ENCODE assay signal across 7 mouse cellular contexts in genomic region chr13:68298862-68299261, GRCm38 (mm10).
A peak's percentile ranks its signal among the peaks of the same experiment; 100 is the strongest.
DNase-seq lines count a peak whose midpoint lies in the region; TF ChIP-seq lines count a peak whose summit lies in the region.
"Not testable (repeated sequence)": the region's sequence is repeated elsewhere in the genome, so short reads cannot be mapped to it uniquely, and the experiment has no call there.

No protein-coding gene starts in this region.

- intact Hi-C loops in heart, postnatal 10 days (cut with DNase I), result not testable (repeated sequence)

- not testable (repeated sequence) for H3K36me3 ChIP-seq in liver, adult 2 months (ENCODE audit: control insufficient read depth, insufficient read depth, low read length)

- WGBS in liver, adult 2 months, result 56% methylated on average over 3 of the region's 7 CpGs

- H3K9ac ChIP-seq in liver, adult 2 months (ENCODE audit: low read depth, low read length), result not testable (repeated sequence)

- TF ChIP-seq POLR2A in liver, adult 2 months (IDR thresholded peaks at IDR 0.05; ENCODE audit: extremely low read depth, insufficient read depth, low read length), result not testable (repeated sequence)

- H3K4me1 ChIP-seq in liver, adult 2 months (ENCODE audit: control insufficient read depth, insufficient read depth, low read length), result not testable (repeated sequence)

- not testable (repeated sequence) for H3K79me2 ChIP-seq in liver, adult 2 months (ENCODE audit: control insufficient read depth, insufficient read depth, low read length)

- DNase-seq in adrenal gland, adult (ENCODE audit: inconsistent age in 2 of 2, low spot score in 1 of 2), result peak; percentile 15 to 75
- DNase-seq in adrenal gland, adult 2 months, result peak; percentile 30
- peak; percentile 18 for DNase-seq in adrenal gland, adult 8-10 months
- peak; percentile 15 for DNase-seq in adrenal gland, postnatal 14 days
- DNase-seq in heart, postnatal 10 days, result peak; percentile 0 to 1
- DNase-seq in kidney, adult 18-20 months, result peak; percentile 2
- peak; percentile 62 for DNase-seq in liver, adult 2 months (ENCODE audit: extremely low read depth, low read depth, low spot score)

- TF ChIP-seq CTCF in liver, adult 2 months (IDR thresholded peaks at IDR 0.05; ENCODE audit: low read depth, low read length), result not testable (repeated sequence)

- not testable (repeated sequence) for H3K4me3 ChIP-seq in liver, adult 2 months (ENCODE audit: insufficient read depth, low read depth, low read length)

- H3K27ac ChIP-seq in liver, adult 2 months (replicated peaks; ENCODE audit: insufficient read depth, low read depth, low read length), result not testable (repeated sequence)

- not testable (repeated sequence) for H3K27me3 ChIP-seq in liver, adult 2 months (ENCODE audit: control insufficient read depth, insufficient read depth, low read length)

Comparison
In these comparisons a context has a peak if more than half of its experiments do, and no peak if none do; other contexts are left out.
1. DNase-seq: peak in every context shown above with its lines; median percentile 62 in liver, adult 2 months; 45 in adrenal gland, adult; 30 in adrenal gland, adult 2 months; 18 in adrenal gland, adult 8-10 months; 15 in adrenal gland, postnatal 14 days; 2 in kidney, adult 18-20 months; 0 in heart, postnatal 10 days.